Mouse (Mus musculus): ENCODE data around the gene Gtf2h4. TPM values are rescaled to one million over a fixed set of nuclear protein-coding genes. Genes with fewer than 3 reads are reported as not detected.

Gtf2h4 gene
- polyA plus RNA-seq, 1 experiment = 40.6 TPM

GRCm38 (mm10) chr17:35701203-35701977 is 27.9 kb upstream of the Gtf2h4 start:
- Histone ChIP-seq H3K79me3 (ENCODE audit: low read depth) (peaks cover 12% of the 10 kb centered on the region), H3K4me3 (ENCODE audit: insufficient read depth, poor library complexity, severe bottlenecking) (peak overlapping the region; percentile 46), H3K79me2 (ENCODE audit: control insufficient read depth, insufficient read depth) (peaks cover 28% of the 10 kb centered on the region), H3ac (ENCODE audit: control insufficient read depth, insufficient read length, low read depth) (peak overlapping the region; percentile 80), H3K36me3 (ENCODE audit: control insufficient read depth, insufficient read depth) (no peaks in the 10 kb centered on the region), H3K27me3 (ENCODE audit: control insufficient read depth, insufficient read depth, insufficient read length) (no peaks in the 10 kb centered on the region)
- TF ChIP-seq CEBPB (IDR thresholded peaks at IDR 0.05; ENCODE audit: low read depth) = no peak
- no peak for TF ChIP-seq USF1 (IDR thresholded peaks at IDR 0.05; ENCODE audit: low read depth)
- TF ChIP-seq CTCF (IDR thresholded peaks at IDR 0.05; ENCODE audit: control insufficient read depth, insufficient read depth, insufficient read length) = no peak

- Histone ChIP-seq H3K79me3 (ENCODE audit: low read depth) (peaks cover 21% of the 10 kb centered on the region), H3K36me3 (ENCODE audit: control insufficient read depth, insufficient read depth) (peaks cover 2% of the 10 kb centered on the region), H3ac (ENCODE audit: control insufficient read depth, insufficient read length, low read depth) (peak overlapping the region; percentile 80), H3K4me3 (ENCODE audit: insufficient read depth, poor library complexity, severe bottlenecking) (peak overlapping the region; percentile 46), H3K27me3 (ENCODE audit: control insufficient read depth, insufficient read depth, insufficient read length) (no peaks in the 10 kb centered on the region), H3K79me2 (ENCODE audit: control insufficient read depth, insufficient read depth) (peaks cover 37% of the 10 kb centered on the region)
- TF ChIP-seq MYOG (IDR thresholded peaks at IDR 0.05; ENCODE audit: control insufficient read depth, extremely low read depth, insufficient read length) (no peak), MYOD1 (IDR thresholded peaks at IDR 0.05; ENCODE audit: control insufficient read depth, insufficient read length, low read depth) (peak; percentile 32)
Measured at GRCm38 (mm10) chr17:35700371-35700961, 26.9 kb upstream of the Gtf2h4 start.

GRCm38 (mm10) chr17:35699919-35700318 is 26.4 kb upstream of the Gtf2h4 start:
- H3K79me3 ChIP-seq (ENCODE audit: low read depth) = peaks cover 26% of the 10 kb centered on the region
- H3ac ChIP-seq (ENCODE audit: control insufficient read depth, insufficient read length, low read depth) = peak overlapping the region; percentile 66
- H3K27me3 ChIP-seq (ENCODE audit: control insufficient read depth, insufficient read depth, insufficient read length) = no peaks in the 10 kb centered on the region
- H3K36me3 ChIP-seq (ENCODE audit: control insufficient read depth, insufficient read depth) = peaks cover 4% of the 10 kb centered on the region
- H3K4me3 ChIP-seq (ENCODE audit: insufficient read depth, poor library complexity, severe bottlenecking) = peak overlapping the region; percentile 46
- TF ChIP-seq MYOG (IDR thresholded peaks at IDR 0.05; ENCODE audit: control insufficient read depth, extremely low read depth, insufficient read length) = no peak
- TF ChIP-seq CEBPB (IDR thresholded peaks at IDR 0.05; ENCODE audit: low read depth) = no peak
- no peak for TF ChIP-seq FOSL1 (IDR thresholded peaks at IDR 0.05; ENCODE audit: insufficient read depth, low read length, poor library complexity, severe bottlenecking)
- TF ChIP-seq MYOD1 (IDR thresholded peaks at IDR 0.05; ENCODE audit: control insufficient read depth, insufficient read length, low read depth) = peak; percentile 70
- TF ChIP-seq CTCF (IDR thresholded peaks at IDR 0.05; ENCODE audit: control insufficient read depth, insufficient read depth, insufficient read length) = no peak
- peak; percentile 91 for TF ChIP-seq MAX (IDR thresholded peaks at IDR 0.05)
- TF ChIP-seq USF1 (IDR thresholded peaks at IDR 0.05; ENCODE audit: low read depth) = no peak
- peaks cover 43% of the 10 kb centered on the region for H3K79me2 ChIP-seq (ENCODE audit: control insufficient read depth, insufficient read depth)

- Histone ChIP-seq H3K4me3 (ENCODE audit: insufficient read depth, poor library complexity, severe bottlenecking) (no peak overlapping the region), H3ac (ENCODE audit: control insufficient read depth, insufficient read length, low read depth) (no peak overlapping the region), H3K36me3 (ENCODE audit: control insufficient read depth, insufficient read depth) (peaks cover 8% of the 10 kb centered on the region), H3K79me3 (ENCODE audit: low read depth) (peaks cover 26% of the 10 kb centered on the region), H3K79me2 (ENCODE audit: control insufficient read depth, insufficient read depth) (peaks cover 56% of the 10 kb centered on the region), H3K27me3 (ENCODE audit: control insufficient read depth, insufficient read depth, insufficient read length) (no peaks in the 10 kb centered on the region)
- TF ChIP-seq USF1 (IDR thresholded peaks at IDR 0.05; ENCODE audit: low read depth) (no peak), CTCF (IDR thresholded peaks at IDR 0.05; ENCODE audit: control insufficient read depth, insufficient read depth, insufficient read length) (no peak), MYOG (IDR thresholded peaks at IDR 0.05; ENCODE audit: control insufficient read depth, extremely low read depth, insufficient read length) (no peak), MYOD1 (IDR thresholded peaks at IDR 0.05; ENCODE audit: control insufficient read depth, insufficient read length, low read depth) (no peak), MAX (IDR thresholded peaks at IDR 0.05) (no peak), FOSL1 (IDR thresholded peaks at IDR 0.05; ENCODE audit: insufficient read depth, low read length, poor library complexity, severe bottlenecking) (no peak), CEBPB (IDR thresholded peaks at IDR 0.05; ENCODE audit: low read depth) (no peak)
Measured at GRCm38 (mm10) chr17:35698501-35698883, 25.0 kb upstream of the Gtf2h4 start.

- TF ChIP-seq FOSL1 (IDR thresholded peaks at IDR 0.05; ENCODE audit: insufficient read depth, low read length, poor library complexity, severe bottlenecking) (peak; percentile 13), CEBPB (IDR thresholded peaks at IDR 0.05; ENCODE audit: low read depth) (no peak), USF1 (IDR thresholded peaks at IDR 0.05; ENCODE audit: low read depth) (no peak), MYOD1 (IDR thresholded peaks at IDR 0.05; ENCODE audit: control insufficient read depth, insufficient read length, low read depth) (no peak), MAX (IDR thresholded peaks at IDR 0.05) (peak; percentile 71)
- H3K79me3 ChIP-seq (ENCODE audit: low read depth) = peaks cover 26% of the 10 kb centered on the region
- H3K27me3 ChIP-seq (ENCODE audit: control insufficient read depth, insufficient read depth, insufficient read length) = no peaks in the 10 kb centered on the region
- H3K36me3 ChIP-seq (ENCODE audit: control insufficient read depth, insufficient read depth) = peaks cover 13% of the 10 kb centered on the region
- H3K4me3 ChIP-seq (ENCODE audit: insufficient read depth, poor library complexity, severe bottlenecking) = peak overlapping the region; percentile 19
- H3ac ChIP-seq (ENCODE audit: control insufficient read depth, insufficient read length, low read depth) = peak overlapping the region; percentile 59
- peaks cover 56% of the 10 kb centered on the region for H3K79me2 ChIP-seq (ENCODE audit: control insufficient read depth, insufficient read depth)
Measured at GRCm38 (mm10) chr17:35697759-35698500, 24.4 kb upstream of the Gtf2h4 start.

Data from C2C12 (cell line).